Mouse (Mus musculus): ENCODE results near the gene Olfr545. TPM values are rescaled to one million over a fixed set of nuclear protein-coding genes. Genes with fewer than 3 reads are reported as not detected.
"Not testable (repeated sequence)": the region's sequence is repeated elsewhere in the genome, so short reads cannot be mapped to it uniquely, and the experiment has no call there.

Gene Olfr545
- total RNA-seq (2021) = not detected
- long read RNA-seq, experiment 1 = 0 reads
- long read RNA-seq, experiment 2 = 0 reads

GRCm38 (mm10) chr7:102499473-102499872 is at the start of gene Olfr545:
Gene Olfr545 (minus strand): TSS chr7:102499573.
- DNase-seq (ENCODE audit: low spot score in 2 of 2) = no peak

- no peak for DNase-seq (ENCODE audit: low spot score in 2 of 2)
These were observed 41.9 kb upstream of the Olfr545 start for GRCm38 (mm10) chr7:102541251-102541650.

DNA sequence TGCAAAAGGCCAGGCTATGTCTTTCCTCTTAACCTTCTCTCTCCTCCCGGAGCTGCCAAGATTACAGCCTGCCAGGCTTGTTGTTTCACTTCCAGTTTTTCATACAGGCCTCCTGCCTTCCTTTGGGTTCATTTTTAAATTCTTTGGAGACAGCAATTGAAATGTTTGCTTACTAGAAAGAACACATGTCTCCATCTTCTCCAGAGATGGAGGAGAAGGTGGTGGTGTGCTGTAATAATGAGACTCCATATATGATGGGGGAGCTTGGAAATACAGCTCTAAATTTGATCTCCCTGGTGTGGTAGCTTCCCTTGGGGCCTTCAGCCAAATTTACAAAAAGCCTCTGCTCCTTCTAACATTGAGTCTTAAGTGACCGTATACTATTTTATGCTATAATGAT is 41.2 kb upstream of the Olfr545 start, which contains the start of gene Olfr548-ps1:
Gene Olfr548-ps1, plus strand, starts transcription at position 301 of the 400 bp plus-strand sequence.
- no peak for DNase-seq (ENCODE audit: low spot score in 2 of 2)

- DNase-seq (ENCODE audit: low spot score in 2 of 2) = no peak
These were observed 35.1 kb upstream of the Olfr545 start, which contains the start of gene Olfr547 for GRCm38 (mm10) chr7:102534449-102534848. Gene Olfr547 (plus strand): TSS chr7:102534749.

DNA sequence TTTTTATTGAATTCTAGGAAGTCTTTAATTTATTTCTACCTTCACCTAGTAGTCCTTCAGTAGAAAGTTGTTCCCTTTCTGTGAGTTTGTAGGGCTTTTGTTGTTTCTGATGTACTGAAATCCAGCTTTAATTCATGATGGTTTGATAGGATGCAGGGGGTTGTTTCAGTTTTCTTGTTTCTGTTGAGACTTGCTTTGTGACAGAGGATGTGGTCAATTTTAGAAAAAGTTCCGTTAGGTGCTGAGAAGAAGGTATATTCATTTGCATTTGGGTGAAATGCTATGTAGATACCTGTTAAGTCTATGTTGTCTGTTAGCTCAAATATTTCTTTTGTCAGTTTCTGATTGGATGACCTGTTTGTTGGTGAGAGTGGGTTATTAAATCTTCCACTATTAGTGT is 29.7 kb upstream of the Olfr545 start:
- DNase-seq (ENCODE audit: low spot score in 2 of 2) = no peak

- no peak for DNase-seq (ENCODE audit: low spot score in 2 of 2)
These were observed 17.6 kb upstream of the Olfr545 start for GRCm38 (mm10) chr7:102517051-102517335.

- no peak for DNase-seq (ENCODE audit: low spot score in 2 of 2)
These were observed 17.1 kb upstream of the Olfr545 start for GRCm38 (mm10) chr7:102516261-102517050.

- no peak for DNase-seq (ENCODE audit: low spot score in 2 of 2)
These were observed 14.8 kb upstream of the Olfr545 start for GRCm38 (mm10) chr7:102514144-102514543.

DNA sequence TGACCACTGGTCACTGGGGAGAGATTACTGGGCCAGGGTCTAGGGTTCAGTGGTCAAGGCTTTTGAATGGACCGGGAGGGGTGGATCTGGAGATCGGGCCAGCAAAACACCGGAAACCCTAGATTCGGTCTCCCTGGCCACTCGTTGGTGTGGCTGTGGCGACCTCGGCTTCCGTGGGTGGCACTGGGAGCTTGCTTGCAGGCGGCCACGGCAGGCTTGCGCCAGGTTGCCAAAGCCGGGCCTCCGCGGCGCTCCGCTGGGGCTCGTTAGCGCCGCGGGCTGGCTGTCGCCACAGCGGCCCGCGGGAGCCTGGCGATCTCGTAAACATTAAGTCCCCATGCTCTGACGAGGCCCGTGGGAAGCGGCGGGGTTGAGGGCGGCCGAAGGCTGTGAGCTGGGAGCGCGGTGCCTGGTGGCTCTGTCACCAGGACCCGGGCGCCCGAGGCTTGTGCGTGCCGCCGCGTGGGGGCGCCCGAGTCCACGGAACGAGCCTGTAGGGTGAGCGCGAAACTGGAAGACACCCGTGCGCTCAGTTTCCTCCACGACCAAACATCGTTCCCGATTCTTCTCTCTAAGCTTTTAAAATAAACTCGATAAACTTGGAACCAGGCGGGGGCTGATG is 13.6 kb upstream of the Olfr545 start:
- DNase-seq (ENCODE audit: low spot score in 2 of 2) = peak; percentile 88 to 90

- no peak for DNase-seq (ENCODE audit: low spot score in 2 of 2)
These were observed 12.6 kb upstream of the Olfr545 start for GRCm38 (mm10) chr7:102511927-102512326.

- no peak for DNase-seq (ENCODE audit: low spot score in 2 of 2)
These were observed 10.4 kb upstream of the Olfr545 start for GRCm38 (mm10) chr7:102509726-102510125.

- no peak for DNase-seq (ENCODE audit: low spot score in 2 of 2)
These were observed 9.3 kb upstream of the Olfr545 start for GRCm38 (mm10) chr7:102508666-102509065.

DNA sequence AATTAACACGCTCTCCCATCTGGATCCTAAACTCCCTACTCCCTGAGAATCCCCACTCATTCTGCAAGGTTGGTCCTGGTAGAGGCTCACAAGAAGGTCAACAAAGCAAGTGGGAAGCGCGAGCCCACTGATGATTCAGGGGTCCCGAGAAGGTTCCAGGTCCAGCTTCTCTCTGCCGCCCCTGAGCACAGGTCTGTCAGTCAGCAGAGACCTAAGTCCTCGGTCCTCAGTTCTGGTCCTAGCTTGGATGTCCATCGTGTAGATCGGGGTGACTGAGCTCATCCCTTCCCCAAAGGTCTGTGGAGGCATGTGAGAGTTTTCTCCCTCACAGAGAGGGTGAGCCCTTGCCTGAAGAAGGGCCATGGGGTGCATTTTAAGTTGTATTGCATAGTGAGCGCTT is 8.7 kb upstream of the Olfr545 start:
- DNase-seq (ENCODE audit: low spot score in 2 of 2) = no peak

DNA sequence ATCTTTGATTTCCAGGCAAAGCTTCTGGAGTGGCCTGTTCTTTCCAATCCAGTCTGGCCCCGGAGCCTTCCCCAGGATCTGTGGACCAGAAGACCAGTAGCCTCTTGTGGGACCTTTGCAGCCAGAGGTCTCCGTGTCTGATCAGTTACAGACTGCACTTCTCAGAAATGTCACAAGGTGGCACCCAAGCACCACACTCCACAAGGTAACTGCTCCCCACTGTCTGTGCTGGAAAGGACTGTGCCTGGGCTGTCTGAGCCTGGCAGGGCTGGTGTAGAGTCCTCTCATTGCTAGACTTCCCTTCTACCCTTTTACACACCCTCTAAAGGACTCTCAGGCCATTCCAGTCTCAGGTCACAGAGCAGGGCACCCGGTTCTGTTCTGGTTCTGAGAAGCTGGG is 7.5 kb upstream of the Olfr545 start:
- DNase-seq (ENCODE audit: low spot score in 2 of 2) = peak; percentile 75 to 78

DNA sequence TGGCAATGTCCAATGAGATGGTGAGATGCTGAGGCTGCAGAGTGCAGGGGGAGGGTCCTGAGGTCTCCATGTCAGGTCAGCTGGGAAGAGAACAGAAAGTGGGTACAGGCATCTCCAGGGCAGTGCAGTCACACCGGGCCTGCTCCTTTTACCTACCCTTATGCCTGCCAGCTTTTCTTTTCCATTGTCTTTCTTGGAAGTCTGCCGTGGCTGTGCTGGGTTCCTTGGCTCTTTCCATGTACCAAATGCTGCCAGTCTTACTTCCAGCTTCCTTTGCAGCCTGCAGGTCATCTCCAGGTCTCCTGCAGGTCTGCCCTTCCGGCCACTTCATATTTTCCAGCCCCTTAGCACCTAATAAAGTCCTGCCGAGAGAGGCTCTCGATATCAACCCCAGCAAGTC is 2.6 kb upstream of the Olfr545 start:
- no peak for DNase-seq (ENCODE audit: low spot score in 2 of 2)

DNA sequence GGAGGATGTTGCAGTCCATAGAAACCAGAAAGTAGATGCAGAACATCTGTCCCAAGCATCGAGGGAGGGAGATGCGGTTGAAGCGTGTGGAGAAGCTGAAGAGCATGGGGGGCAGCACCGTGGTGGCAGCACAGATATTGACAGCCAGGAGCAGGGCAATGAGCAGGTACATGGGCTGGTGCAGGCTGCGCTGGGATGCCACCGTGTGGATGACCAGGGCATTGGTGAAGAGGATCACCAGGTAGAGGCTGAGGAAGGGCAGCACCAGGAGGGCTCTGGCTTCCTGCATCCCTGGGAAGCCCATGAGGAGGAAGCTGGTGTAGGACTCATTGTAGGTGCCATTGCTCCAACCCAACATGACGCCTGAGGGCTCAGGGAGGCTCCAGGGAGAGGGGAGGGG is 5.0 kb downstream of the Olfr545 start:
- not testable (repeated sequence) for DNase-seq (ENCODE audit: low spot score in 2 of 2)

DNA sequence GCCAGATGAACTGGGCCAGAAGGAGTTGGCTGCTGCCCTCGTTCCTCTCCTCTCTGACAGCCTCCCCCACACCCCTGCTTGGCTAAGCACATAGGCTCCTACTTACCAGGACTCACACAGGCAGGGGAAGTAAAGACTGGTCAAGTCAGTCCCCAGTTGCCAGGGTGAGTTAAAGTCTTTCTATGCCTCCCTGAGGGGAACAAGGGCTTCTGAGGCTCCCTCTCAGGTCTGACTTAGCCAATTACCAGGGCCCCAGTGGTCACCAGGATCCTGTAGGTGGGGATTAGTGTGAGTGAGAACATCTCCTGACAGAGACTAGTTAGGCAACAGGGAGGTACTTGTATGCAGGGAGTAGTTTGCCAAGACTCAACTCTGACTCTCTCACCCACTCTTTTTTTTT is 11.2 kb downstream of the Olfr545 start, which contains the start of gene Olfr544:
Gene Olfr544, minus strand, starts transcription at position 153 of the 400 bp plus-strand sequence.
- no peak for DNase-seq (ENCODE audit: low spot score in 2 of 2)

DNA sequence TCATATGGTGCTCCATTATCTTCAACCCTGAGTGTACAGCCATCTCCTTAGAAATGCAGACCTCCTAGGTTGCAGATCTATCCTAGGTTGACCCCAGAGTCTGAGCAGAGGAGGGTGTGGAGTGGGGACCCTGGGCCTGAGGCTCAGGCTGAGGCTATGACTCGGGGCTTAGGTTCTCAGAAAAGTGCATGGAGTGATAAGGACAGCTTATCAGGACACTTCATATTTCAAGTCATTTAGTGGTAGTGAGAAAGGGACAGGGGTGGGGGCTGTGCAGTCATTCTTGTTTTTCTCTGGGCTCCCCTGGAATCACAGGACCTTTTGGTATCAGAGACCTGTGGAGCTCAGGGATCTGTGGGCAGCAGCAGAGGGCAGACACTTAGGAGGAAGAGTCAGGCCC is 13.3 kb downstream of the Olfr545 start:
- no peak for DNase-seq (ENCODE audit: low spot score in 2 of 2)

DNA sequence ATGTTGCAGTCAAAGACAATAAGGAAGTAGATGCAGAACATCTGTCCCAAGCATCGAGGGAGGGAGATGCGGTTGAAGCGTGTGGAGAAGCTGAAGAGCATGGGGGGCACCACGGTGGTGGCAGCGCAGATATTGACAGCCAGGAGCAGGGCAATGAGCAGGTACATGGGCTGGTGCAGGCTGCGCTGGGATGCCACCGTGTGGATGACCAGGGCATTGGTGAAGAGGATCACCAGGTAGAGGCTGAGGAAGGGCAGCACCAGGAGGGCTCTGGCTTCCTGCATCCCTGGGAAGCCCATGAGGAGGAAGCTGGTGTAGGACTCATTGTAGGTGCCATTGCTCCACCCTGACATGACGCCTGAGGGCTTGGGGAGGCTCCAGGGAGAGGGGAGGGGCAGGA is 14.6 kb downstream of the Olfr545 start:
- DNase-seq (ENCODE audit: low spot score in 2 of 2) = not testable (repeated sequence)

GRCm38 (mm10) chr7:102483665-102484064 is 15.7 kb downstream of the Olfr545 start:
- no peak for DNase-seq (ENCODE audit: low spot score in 2 of 2)

GRCm38 (mm10) chr7:102481579-102481978 is 17.8 kb downstream of the Olfr545 start, which contains the start of gene Olfr543:
Gene Olfr543 (minus strand): TSS chr7:102481679.
- no peak for DNase-seq (ENCODE audit: low spot score in 2 of 2)

- no peak for DNase-seq (ENCODE audit: low spot score in 2 of 2)
These were observed 18.6 kb downstream of the Olfr545 start for GRCm38 (mm10) chr7:102480821-102481220.
